Mouse (Mus musculus) thymus, postnatal 25 days (tissue): Measurements from ENCODE around the gene Neurod6.
"Not testable (repeated sequence)": the region's sequence is repeated elsewhere in the genome, so short reads cannot be mapped to it uniquely, and the experiment has no call there.

ENCODE experiments used
- DNase-seq: peaks from one replicate; pipeline ENCODE4 v3.0.0; 2022

Neurod6 gene

GRCm38 (mm10) chr6:55680974-55681373 lies at the start of gene Neurod6:
Gene Neurod6, minus strand, starts transcription at chr6:55681263.
- no peak for DNase-seq

GRCm38 (mm10) chr6:55717209-55717608 lies 36.1 kb upstream of the Neurod6 start:
- DNase-seq: peak; percentile 18

DNA sequence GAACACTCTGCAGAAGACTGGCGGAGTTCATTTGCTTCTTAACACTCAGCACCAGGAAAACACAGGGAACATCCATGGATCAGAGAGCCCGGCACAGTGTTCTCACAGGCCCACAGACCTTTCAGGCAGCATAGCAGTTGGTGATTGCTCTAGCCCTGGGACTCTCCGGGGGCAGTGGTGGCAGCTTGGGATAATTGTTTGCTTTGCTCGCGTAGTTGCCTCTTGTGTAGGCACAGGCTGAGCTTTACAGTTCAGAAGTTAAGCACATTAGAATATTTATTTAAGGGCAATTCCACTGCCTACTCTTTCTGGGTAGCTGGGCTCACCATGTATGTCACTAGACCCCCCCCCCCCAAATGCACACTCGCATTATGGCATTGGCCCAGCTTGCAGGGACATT lies 34.4 kb upstream of the Neurod6 start:
- no peak for DNase-seq

DNA sequence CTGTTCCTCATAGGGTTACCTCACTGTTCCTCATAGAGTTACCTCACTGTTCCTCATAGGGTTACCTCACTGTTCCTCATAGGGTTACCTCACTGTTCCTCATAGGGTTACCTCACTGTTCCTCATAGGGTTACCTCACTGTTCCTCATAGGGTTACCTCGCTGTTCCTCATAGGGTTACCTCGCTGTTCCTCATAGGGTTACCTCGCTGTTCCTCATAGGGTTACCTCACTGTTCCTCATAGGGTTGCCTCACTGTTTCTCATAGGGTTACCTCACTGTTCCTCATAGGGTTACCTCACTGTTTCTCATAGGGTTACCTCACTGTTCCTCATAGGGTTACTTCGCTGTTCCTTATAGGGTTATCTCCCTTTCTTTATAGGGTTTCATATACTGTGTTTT lies 29.9 kb upstream of the Neurod6 start:
- DNase-seq: not testable (repeated sequence)

GRCm38 (mm10) chr6:55704759-55705104 lies 23.7 kb upstream of the Neurod6 start:
- no peak for DNase-seq

DNA sequence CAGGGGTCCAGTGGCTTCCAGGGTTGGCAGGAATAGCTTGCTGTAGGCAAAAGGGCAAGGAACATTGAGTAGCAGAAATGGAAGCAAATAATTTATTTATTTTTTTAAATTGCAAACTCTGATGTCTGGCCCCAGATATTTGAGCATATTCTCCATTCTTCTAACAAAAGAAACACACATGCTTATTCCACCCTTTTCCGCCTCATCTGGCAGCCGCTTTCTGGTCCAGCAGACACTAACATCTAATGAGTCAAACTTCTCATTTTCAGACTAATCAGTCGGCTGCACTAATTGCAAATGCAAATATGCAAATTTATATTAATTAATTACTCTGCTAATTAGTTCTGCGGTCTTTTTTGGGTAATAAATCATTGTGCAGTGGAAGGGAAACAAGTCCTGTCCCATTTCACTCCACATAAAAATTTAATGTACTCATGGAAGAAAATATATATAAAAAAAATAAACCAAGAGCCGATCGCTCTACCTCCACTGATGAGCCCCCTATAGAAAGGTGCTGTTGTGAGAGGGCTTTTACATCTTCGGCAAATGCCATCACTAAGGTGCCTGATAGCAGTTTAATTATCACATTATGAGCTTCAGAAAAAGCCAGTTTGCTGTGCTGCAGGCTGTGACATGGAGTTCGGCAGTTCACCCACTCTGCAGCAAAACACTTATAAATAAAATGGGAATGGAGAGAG lies 23.1 kb upstream of the Neurod6 start:
- DNase-seq: no peak

DNA sequence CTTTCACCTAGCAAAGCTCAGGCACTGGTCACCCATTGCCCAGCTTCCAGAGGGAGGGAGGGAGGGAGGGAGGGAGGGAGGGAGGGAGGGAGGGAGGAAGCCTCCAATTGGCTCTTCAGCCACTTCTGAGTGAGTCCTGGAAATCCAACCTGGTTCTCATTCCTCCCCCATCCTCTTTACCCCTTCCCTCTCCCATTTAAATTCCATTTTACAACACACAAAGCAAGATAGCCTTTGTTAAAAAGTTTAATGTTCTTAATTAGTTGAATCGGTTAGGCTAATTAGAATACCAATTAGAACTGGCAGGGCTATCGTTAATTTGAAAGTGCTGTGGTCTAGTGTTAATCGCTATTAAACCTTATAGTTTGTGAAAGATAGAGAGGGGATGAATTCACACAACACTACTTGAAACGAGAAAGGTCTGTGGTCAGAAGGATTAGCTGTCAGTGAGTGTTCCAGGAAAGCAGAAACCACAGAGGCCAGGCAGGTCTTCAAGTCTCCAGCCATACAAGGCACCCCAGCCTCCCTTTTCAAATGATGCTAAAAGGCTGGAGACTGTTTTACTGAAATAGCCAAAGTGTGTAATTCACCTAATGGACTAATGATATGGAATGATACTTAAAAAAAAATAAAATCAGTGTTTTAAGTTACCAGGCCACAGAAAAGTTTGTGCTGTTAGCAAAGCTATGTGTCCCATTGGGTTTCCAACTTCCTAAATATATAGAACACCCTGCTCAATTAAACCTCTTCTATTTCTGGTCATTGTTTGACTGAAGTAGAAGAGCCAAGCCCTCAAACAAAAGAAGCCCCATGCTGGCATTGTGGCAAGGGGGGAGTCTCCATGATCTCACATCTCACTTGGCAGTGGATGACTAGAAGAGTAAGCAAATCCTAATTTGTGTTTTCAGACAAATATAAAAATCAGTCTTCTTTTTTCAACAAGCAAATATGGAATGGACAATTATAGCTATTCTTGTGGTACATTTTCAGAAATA lies 19.6 kb upstream of the Neurod6 start:
- no peak for DNase-seq

DNA sequence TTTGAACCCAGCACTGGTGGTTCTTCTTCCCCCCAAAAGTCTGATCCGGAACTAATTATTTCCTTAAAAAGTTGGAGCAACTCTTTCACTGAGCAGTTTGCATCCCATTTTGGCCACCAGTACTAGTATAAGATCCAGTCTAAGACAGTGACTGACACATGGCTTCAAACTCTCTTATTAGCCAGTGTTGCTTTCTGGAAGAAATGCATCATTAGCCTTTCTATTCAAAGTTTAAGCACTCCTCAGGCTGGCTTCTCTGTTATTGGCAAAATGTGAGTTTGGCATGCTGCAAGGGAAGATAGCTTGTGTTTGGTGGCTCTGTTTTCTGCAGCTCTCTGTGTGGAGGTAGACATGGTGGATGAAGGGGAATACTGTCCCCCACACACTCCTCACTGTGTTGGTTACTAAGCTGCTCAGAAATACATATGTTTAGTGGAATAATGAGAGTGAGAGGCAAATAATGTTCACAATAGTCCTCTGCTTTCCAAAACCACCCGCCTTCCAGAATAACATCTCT lies 9.0 kb upstream of the Neurod6 start:
- DNase-seq: no peak

DNA sequence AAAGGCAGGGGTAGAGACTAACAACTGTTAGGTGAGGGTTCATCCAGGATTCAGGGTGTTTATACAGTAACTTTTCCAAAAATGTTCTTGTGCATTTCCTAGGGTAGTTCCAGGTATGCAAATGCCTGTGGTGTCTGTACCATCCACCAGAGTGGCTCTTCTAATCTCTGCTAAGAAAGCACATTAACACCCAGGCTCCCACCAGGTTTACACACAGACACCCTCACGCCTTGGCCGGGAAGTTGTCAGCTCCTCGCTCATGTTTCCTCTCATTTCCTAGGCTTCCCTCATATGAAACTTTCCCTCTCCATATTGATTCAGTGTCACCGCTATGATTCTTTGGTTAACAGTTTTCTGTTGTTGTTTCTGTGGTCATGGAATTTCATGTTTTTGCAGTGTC lies 2.4 kb upstream of the Neurod6 start:
- no peak for DNase-seq

GRCm38 (mm10) chr6:55682886-55683285 lies 1.8 kb upstream of the Neurod6 start:
- DNase-seq: no peak

GRCm38 (mm10) chr6:55678571-55679185 lies 2.4 kb downstream of the Neurod6 start:
- no peak for DNase-seq

GRCm38 (mm10) chr6:55677326-55677725 lies 3.7 kb downstream of the Neurod6 start:
- DNase-seq: no peak

DNA sequence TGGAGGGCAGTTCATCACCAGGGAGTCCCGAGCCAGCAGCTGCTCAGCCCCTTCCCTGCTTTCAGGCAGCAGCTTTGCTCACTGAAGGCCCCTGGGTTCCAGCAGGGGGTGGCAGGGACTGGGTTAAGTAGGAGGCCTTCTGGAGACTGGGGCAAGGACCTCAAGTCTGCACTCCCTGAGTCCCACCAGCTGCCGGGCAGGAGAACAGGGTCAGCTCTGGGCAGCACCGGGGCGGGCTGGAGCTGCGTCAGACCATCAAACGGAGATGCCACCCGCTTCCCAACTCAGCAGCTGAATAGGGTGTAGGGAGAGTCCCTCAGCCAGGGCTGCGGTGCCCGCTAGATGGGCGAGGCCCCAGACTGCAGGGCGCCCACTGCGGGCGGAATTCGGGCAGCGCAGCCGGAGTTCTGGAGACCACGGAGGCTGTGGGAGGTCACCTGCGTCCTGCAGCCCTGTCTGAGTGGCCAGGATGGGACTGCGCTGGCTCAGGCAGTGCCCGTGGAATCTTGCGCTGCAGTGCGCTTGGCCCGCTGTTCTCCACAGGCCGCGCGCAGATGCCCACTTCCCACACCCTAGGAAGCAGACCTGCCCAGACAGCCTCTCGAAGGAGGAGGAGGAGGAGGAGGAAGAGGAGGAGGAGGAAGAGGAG lies 4.3 kb downstream of the Neurod6 start:
- no peak for DNase-seq

DNA sequence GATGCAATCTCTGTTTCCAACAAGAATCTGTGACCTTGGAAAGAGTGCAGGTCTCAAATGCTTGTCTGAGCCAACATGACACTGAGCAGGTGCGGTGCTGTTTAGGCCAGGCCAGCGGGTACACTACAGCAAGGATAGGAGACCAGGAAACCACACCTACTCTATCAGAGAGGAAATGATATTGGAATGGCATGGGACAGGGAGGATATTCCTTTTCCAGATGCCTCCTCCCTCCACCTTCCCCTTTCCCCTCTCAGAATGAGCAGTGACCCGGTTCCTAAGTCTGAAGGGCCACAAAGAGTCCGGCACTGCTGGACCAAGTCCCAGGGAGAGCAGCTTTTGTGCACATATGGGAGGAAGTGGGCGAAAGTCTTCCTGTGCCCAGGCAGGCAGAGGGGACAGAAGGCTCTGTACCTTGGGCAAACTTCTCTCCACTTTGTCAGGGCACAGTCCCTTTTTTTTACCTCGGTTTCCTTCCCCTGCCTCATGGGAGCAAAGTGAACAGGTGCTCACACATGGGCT lies 4.9 kb downstream of the Neurod6 start:
- no peak for DNase-seq

- no peak for DNase-seq
Measured at GRCm38 (mm10) chr6:55667801-55668200, 13.3 kb downstream of the Neurod6 start.

- DNase-seq: no peak
Measured at GRCm38 (mm10) chr6:55661126-55661915, 19.7 kb downstream of the Neurod6 start.

- DNase-seq: no peak
Measured at GRCm38 (mm10) chr6:55649996-55650395, 31.1 kb downstream of the Neurod6 start.

DNA sequence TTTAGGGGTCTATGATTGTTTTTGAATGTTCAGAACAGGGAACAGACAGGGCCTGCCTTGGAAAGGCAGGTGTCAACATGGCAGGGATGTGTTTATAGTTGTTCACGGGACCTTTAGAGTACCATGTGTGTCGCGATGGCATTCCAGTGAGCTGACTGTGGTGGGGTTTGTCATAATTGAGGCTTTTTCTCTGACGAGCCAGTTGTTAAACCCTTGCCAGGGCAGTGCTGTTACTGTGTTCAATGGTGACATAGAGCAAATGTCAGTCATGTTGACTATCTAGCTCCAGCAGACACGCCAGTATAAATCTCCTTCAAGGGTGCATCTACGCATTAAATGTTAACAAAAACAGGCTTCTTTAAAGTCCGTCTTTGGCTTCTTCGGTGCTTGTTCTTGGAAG lies 31.5 kb downstream of the Neurod6 start:
- DNase-seq: no peak

DNA sequence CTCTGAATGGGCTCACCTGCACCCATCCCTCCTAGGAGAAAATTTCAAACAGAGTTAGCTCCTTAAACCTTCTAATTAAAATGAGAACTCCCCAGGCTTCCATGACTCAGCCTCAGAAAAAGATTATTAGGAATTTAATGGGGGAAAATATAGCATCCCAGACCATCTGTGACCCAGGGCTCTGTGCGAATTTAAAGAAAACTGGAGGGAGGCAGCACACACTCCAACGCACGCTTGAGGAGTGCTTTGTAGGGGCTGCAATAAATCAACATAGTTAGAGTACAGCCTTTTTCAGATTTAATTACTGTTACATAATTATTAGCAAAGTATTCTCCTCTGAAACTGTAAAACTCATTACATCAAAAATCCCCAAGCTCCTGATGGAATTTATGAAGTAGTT lies 32.2 kb downstream of the Neurod6 start:
- no peak for DNase-seq

GRCm38 (mm10) chr6:55647771-55648280 lies 33.2 kb downstream of the Neurod6 start:
- DNase-seq: no peak

DNA sequence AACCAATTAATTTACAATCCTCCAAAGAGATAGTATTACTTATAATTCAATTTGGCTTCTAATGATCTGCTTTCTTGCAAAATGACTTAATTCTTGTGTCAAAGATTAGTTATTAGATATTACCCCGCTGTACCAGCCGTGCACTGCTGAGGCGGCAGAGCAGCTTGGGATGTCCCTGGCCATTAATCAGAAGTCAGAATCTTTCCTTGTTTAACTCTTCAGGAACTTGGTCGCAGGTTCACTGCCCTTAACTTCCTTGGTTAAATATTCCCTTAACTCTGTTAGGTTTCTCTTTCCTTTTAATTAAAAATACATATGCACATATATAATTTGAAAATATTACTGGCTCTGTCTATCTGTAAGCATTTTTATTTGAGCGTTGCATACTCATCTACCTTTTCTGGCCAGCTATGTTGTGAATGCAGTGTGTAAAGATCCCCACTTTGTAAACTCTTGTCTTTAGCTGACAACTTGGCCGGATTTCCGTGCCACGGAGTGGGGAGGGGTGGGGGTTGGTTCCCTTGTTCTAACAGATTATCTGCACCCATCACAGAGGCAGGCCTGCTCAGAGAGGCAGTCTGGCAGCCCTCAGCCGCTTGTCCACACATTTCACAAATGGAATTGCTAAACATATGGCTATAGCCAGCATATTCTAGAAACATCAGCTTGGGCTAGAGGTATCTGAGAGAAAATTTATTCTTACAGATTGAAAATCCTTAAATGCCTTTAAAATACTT lies 34.1 kb downstream of the Neurod6 start:
- DNase-seq: no peak
